In genomic region chr4:13398764-13399515, GRCm38 (mm10) we compare ENCODE assay signal across 12 mouse cellular contexts.
A peak's percentile ranks its signal among the peaks of the same experiment; 100 is the strongest.
DNase-seq lines count a peak whose midpoint lies in the region; ATAC-seq lines count a peak whose summit lies in the region.
"Had no signal": no experiment of that assay in that cellular context is flagged by ENCODE, and none has a peak within 500 bp of the region (broad histone marks: within the 10 kb centered on the region; RNA-seq: fewer than 3 reads in every experiment).

No protein-coding gene starts in this region.

- ATAC-seq in hindbrain, embryonic 11.5 days (ENCODE audit: low FRiP score) = peak; percentile 65; the same call in 1 of the 2 replicates
- peak; percentile 65 for ATAC-seq in forebrain, embryonic 16.5 days

- no peaks in the 10 kb centered on the region for H3K4me1 ChIP-seq in hindbrain, embryonic 11.5 days (replicated peaks; ENCODE audit: control insufficient read depth, insufficient read depth, low read length)
- peaks cover 5% of the 10 kb centered on the region; the same call in 1 of the 2 replicates for H3K4me1 ChIP-seq in hindbrain, embryonic 10.5 days (replicated peaks)
- H3K4me1 ChIP-seq in forebrain, embryonic 16.5 days (replicated peaks; ENCODE audit: control insufficient read depth, insufficient read depth, low read length) = peaks cover 7% of the 10 kb centered on the region
- H3K4me1 ChIP-seq in limb, embryonic 10.5 days = peaks cover 9% of the 10 kb centered on the region
- H3K4me1 ChIP-seq in heart, embryonic 10.5 days = no peaks in the 10 kb centered on the region

- 52% methylated on average over 14 of the region's 14 CpGs for whole genome bisulfite sequencing in hindbrain, embryonic 11.5 days
- WGBS in hindbrain, embryonic 10.5 days = 60% methylated on average over 14 of the region's 14 CpGs
- 20% methylated on average over 14 of the region's 14 CpGs for WGBS in forebrain, embryonic 16.5 days
- WGBS in limb, embryonic 10.5 days = 54% methylated on average over 14 of the region's 14 CpGs
- 73% methylated on average over 14 of the region's 14 CpGs for WGBS in heart, embryonic 10.5 days

- H3K9ac ChIP-seq in hindbrain, embryonic 11.5 days (ENCODE audit: low read depth, low read length) = no peak overlapping the region
- no peak overlapping the region for H3K9ac ChIP-seq in forebrain, embryonic 16.5 days (replicated peaks; ENCODE audit: low read depth, low read length)
- H3K9ac ChIP-seq: embryonic facial prominence, embryonic 13.5 days; heart, embryonic 13.5 days had no signal

- H3K4me2 ChIP-seq in hindbrain, embryonic 11.5 days (replicated peaks; ENCODE audit: low read depth, low read length) = no peak overlapping the region
- peak overlapping the region; percentile 40 for H3K4me2 ChIP-seq in forebrain, embryonic 16.5 days (ENCODE audit: low read length)
- H3K4me2 ChIP-seq: embryonic facial prominence, embryonic 13.5 days; heart, embryonic 13.5 days had no signal

- no peaks in the 10 kb centered on the region for H3K36me3 ChIP-seq in hindbrain, embryonic 11.5 days (ENCODE audit: control insufficient read depth, insufficient read depth, low read length)
- H3K36me3 ChIP-seq in hindbrain, embryonic 10.5 days = no peaks in the 10 kb centered on the region
- H3K36me3 ChIP-seq in forebrain, embryonic 16.5 days (ENCODE audit: control insufficient read depth, insufficient read depth) = no peaks in the 10 kb centered on the region
- no peaks in the 10 kb centered on the region for H3K36me3 ChIP-seq in limb, embryonic 10.5 days
- H3K36me3 ChIP-seq in heart, embryonic 10.5 days = no peaks in the 10 kb centered on the region
- H3K36me3 ChIP-seq: embryonic facial prominence, embryonic 13.5 days; heart, embryonic 13.5 days had no signal

- DNase-seq in hindbrain, embryonic 11.5 days (ENCODE audit: low spot score) = peak; percentile 23
- DNase-seq in hindbrain, embryonic 10.5 days (ENCODE audit: low spot score) = no peak
- DNase-seq in limb, embryonic 10.5 days (ENCODE audit: low spot score) = no peak
- peak; percentile 11 to 23 for DNase-seq in right cerebral cortex, adult 2 months (ENCODE audit: low spot score in 2 of 2)
- no peak for DNase-seq in heart, embryonic 10.5 days (ENCODE audit: low spot score)
- no peak for DNase-seq in heart, postnatal 4 days
- no peak for DNase-seq in kidney, postnatal 25 days
- DNase-seq: kidney, postnatal 4 days; lung, postnatal 14 days had no signal

- no peak overlapping the region for H3K27ac ChIP-seq in hindbrain, embryonic 11.5 days (ENCODE audit: low read depth, low read length)
- H3K27ac ChIP-seq in hindbrain, embryonic 10.5 days = no peak overlapping the region
- H3K27ac ChIP-seq in forebrain, embryonic 16.5 days (ENCODE audit: low read length) = peak overlapping the region; percentile 56
- H3K27ac ChIP-seq in limb, embryonic 10.5 days = 0 out of 2 replicates have a peak overlapping the region, but pooled peaks have one; percentile 19
- no peak overlapping the region for H3K27ac ChIP-seq in heart, embryonic 10.5 days
- H3K27ac ChIP-seq: embryonic facial prominence, embryonic 13.5 days; heart, embryonic 13.5 days had no signal

- H3K4me3 ChIP-seq in hindbrain, embryonic 11.5 days (ENCODE audit: low read depth, low read length) = no peak overlapping the region
- H3K4me3 ChIP-seq in hindbrain, embryonic 10.5 days = no peak overlapping the region
- no peak overlapping the region; the same call in 1 of the 2 replicates for H3K4me3 ChIP-seq in forebrain, embryonic 16.5 days (replicated peaks; ENCODE audit: low read length)
- H3K4me3 ChIP-seq in limb, embryonic 10.5 days = no peak overlapping the region
- no peak overlapping the region for H3K4me3 ChIP-seq in heart, embryonic 10.5 days
- H3K4me3 ChIP-seq: embryonic facial prominence, embryonic 13.5 days; heart, embryonic 13.5 days had no signal

- no peaks in the 10 kb centered on the region for H3K9me3 ChIP-seq in hindbrain, embryonic 11.5 days (ENCODE audit: control insufficient read depth, low read length)
- no peaks in the 10 kb centered on the region for H3K9me3 ChIP-seq in hindbrain, embryonic 10.5 days
- H3K9me3 ChIP-seq in forebrain, embryonic 16.5 days (ENCODE audit: control insufficient read depth, low read length) = no peaks in the 10 kb centered on the region
- no peaks in the 10 kb centered on the region for H3K9me3 ChIP-seq in limb, embryonic 10.5 days (replicated peaks)
- H3K9me3 ChIP-seq in heart, embryonic 10.5 days = no peaks in the 10 kb centered on the region
- H3K9me3 ChIP-seq: embryonic facial prominence, embryonic 13.5 days; heart, embryonic 13.5 days had no signal

- no peaks in the 10 kb centered on the region for H3K27me3 ChIP-seq in hindbrain, embryonic 11.5 days (ENCODE audit: control insufficient read depth, insufficient read depth, low read length)
- H3K27me3 ChIP-seq in hindbrain, embryonic 10.5 days (ENCODE audit: insufficient read depth, poor library complexity, severe bottlenecking) = no peaks in the 10 kb centered on the region
- no peaks in the 10 kb centered on the region for H3K27me3 ChIP-seq in forebrain, embryonic 16.5 days (replicated peaks; ENCODE audit: control insufficient read depth, insufficient read depth, low read length)
- no peaks in the 10 kb centered on the region for H3K27me3 ChIP-seq in limb, embryonic 10.5 days (ENCODE audit: low read depth, poor library complexity, severe bottlenecking)
- H3K27me3 ChIP-seq in heart, embryonic 10.5 days (ENCODE audit: insufficient read depth, poor library complexity, severe bottlenecking) = no peaks in the 10 kb centered on the region
- H3K27me3 ChIP-seq: embryonic facial prominence, embryonic 13.5 days; heart, embryonic 13.5 days had no signal

Comparison
In these comparisons a context has a peak if more than half of its experiments do, and no peak if none do; other contexts are left out.
1. DNase-seq: peak in hindbrain, embryonic 11.5 days (single experiment) and right cerebral cortex, adult 2 months (2 of 2); none in hindbrain, embryonic 10.5 days (single experiment), limb, embryonic 10.5 days (single experiment), heart, embryonic 10.5 days (single experiment), heart, postnatal 4 days (single experiment) and kidney, postnatal 25 days (0 of 2).
2. H3K27ac ChIP-seq: peak in forebrain, embryonic 16.5 days (single experiment) and limb, embryonic 10.5 days (single experiment); none in hindbrain, embryonic 11.5 days (single experiment), hindbrain, embryonic 10.5 days (single experiment) and heart, embryonic 10.5 days (single experiment).